Mouse (Mus musculus) ZHBTc4 (cell line): ENCODE measurements around the gene Calcrl.

ENCODE experiments used
- DNase-seq: peaks from one replicate; pipeline ENCODE4 v3.0.0-alpha.2; 2011; ENCODE audit warnings: low read depth, low spot score

Gene Calcrl

DNA sequence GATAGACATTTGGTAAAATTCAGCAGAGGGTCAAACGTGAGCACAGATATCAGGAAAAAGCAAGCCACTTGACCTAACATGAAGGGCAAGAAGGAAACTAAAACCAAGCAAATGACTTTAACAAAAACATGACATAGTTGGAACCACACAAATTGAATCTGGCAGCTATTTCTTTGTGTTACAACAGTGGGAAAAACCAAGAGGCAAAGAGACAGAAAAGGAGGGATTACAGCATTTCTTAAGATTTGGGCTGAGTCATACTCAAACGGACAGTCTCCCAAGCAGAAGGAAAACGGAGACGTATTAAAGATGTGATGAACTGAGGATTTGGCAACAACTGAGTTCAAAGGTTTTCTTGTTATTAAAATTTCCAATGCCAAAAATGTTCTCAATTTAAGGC lies 88.9 kb downstream of the Calcrl start:
- DNase-seq, result no peak

DNA sequence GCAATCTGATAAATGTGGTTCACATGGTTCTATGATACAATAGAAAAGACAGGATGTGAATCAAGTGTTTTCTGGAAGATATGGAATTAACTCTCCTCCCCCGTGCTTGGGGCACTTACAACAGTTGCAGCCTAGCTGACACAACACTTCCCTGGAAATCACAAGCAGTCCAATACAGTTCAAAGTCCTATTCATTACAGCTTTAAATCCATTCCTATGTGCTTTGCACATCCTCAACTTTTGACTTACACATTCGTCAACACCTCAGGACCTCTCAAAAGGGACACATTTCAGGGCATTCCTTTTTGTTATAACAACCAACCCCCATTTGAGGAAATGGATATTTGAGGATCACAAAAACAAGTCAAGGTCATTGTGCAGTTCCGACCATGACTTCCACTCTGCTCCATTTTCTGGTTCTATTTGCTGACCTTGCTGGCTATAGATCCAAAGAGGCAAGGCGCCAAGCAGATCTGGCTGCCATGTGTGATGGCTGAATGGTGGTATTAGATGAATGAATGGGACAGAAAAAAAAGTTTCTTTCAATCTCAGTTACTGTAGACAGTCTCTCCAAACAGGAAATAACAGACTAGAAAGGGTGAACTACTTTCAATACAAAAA lies 108.9 kb downstream of the Calcrl start:
- DNase-seq, result no peak

DNA sequence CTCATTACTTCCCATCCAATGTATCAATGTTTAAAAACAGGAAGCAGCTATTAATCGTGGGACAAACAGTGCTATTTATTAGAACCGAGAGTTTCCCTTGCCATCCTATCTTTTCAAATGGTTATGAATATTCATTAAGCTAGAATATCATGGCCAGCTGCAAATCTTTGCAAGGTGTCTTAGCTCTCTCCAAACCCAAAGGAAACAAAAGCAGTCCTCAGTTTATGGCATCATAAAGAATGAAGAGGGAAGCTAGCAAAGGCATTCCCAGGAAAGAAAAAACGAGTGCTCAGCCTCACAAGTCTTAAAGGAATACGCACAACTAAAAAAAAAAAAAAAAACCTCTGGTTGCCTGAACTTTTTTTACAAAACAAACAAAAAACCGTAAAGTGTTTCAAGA lies 128.7 kb downstream of the Calcrl start:
- DNase-seq, result no peak

DNA sequence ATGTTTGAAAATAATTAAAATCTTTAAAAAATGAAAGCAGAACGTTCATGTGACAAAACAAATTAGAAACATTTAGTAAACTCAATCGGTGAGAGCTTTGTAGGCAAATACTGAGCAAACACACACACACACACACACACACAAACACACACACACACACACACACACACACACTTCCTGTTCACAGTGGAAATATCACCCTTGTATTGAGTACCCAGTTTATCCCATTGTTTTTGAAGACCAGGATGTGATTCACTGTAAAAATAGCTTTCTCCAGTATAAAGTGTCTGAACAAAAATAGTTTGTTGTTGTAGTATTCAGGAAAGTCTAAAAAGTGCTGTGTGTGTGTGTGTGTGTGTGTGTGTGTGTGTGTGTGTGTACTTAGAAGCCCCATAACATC lies 130.1 kb downstream of the Calcrl start:
- DNase-seq, result no peak

DNA sequence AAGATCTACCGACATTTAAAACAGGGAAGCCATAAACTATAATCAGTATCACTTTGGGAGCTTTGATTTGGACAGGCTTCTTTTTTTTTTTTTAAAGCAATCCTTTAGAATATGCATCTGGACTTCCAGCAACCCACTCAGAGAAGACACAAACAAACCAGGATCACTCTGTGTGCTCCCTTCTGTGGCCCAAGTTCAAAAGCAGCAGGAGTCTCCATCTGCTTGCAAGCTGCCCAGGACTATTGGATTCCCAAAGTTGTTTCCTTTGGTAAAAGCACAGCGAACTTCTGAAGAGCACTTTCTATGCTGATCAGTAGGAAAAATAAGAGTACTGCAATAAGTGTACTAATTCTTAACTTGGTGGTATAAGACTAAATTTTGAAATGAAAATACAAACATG lies 130.6 kb downstream of the Calcrl start:
- no peak for DNase-seq

DNA sequence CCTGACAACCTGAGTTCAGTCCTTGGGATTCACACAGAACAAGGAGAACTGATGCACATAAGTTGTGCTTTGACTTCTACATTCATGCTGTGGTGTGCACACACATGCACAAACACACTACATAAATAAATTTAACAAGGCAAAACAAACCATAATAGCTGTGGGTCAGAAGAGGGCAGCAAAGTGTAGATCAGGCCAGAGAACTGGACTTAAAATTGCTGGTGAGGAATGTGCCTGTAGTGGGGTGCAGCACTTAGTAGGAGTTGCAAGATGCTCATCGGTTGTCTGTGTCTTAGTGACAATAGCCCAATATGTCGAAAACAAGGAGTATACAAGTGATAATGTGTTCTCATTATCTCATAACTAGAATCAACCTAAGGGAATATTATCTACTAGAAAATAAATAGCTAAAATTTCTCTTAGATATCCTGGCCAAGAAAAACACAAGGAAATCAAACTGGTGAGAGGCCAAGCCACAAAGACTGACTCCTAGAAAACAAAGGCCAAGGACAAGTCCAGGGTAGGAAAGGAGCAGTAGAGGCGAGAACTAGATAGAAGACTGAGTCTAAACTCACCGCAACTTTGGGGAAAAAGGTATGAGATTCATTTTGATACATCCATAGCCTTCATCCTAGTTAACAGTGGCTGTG lies 132.7 kb downstream of the Calcrl start:
- DNase-seq, result no peak

DNA sequence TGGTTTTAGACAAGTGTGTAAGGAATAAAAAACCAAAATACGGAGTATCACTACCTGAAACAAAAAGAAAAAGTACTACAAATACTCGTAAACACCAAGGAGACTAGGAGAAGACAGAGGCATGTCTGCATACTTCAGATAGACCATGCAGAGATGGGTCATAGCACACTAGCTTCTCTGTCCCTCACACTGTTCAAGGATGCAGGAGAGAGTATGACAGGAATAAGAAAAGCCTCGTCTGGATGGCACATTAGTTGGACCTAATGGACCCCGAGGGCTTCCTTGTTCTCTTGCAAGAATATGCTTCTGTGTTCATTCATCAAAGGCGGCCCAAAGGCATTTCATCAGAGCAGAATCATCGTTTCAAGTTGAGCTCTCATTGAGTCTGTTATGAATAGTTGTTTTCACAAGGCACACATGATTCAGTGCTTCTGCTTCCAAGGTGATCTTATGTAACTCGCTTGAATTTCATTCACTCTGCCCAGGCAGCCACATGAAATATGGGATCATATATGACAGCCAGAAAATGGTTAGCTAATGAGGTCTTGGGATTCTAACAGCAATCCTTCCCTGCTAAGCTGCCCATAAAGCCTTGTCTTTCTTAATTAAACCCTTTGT lies 136.2 kb downstream of the Calcrl start:
- DNase-seq, result no peak
